Mouse (Mus musculus): ENCODE results near the gene Dnajc28. TPM values are rescaled to one million over a fixed set of nuclear protein-coding genes. Genes with fewer than 3 reads are reported as not detected.

Gene Dnajc28
- total RNA-seq, 2 experiments from 2014 or later, result 16.0 to 16.7 TPM

DNA sequence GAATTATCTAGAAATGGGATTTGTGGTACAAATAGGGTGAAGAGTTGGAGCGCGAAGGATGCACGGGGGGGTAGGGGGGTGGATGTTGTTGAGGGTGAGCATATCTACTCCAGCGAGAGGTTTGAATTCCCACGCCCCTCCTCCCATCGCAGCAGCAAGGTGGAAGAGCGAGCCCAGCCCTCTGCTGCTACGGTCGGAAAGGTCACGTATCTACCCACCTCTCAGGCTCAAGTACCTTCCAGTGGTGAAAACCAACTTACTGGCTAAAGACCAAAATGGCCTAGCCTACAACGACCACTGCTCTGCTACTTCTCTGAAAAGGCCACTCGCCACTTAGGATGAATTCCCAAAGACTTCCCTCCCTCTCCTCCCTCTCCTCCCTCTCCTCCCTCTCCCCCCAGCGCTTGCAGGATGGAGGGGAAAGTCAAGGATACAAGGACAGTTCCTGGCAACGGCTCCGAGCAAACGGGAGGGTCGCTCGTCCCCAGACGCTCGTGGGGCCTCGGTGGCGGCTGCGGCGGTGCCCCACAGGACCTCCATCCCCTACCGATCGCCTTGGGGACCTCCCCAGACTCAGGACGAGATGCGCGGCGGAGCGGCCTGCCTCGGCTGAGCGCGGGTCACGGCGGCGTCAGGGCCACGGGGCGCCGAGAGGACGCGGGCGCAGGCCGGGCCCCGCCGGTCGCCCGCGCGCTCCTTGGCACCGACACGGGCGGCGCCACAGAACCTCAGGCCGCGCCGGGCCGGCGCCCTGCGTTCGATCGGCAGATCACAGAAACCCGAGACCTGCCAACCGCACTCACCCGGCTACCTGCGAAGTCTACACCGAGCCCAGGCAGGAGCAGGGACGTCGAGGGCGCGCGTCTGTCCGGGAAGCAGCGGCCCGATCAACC is 21.8 kb downstream of the Dnajc28 start:
- DNase-seq, result no peak
- intact Hi-C loops (cut with DNase I), result no loop called here

DNA sequence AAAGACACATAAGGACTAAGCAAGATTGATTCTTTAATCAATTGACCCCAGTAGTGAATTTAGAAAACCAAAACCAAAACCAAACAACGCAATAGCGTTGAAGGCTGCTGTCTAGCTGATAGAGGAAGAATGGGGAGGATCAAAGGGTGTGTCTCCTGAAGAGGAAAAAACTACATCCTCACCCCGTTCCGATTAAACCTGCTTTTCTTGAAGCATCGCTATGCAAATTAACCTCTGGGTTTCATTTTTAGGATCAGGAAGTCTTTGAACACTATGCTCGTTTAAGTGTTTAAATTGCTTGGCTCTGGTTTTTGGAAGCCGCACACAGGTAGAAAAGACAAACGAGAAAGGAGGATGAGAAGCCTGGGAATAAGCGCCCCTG is 22.4 kb downstream of the Dnajc28 start:
- no peak for DNase-seq
- intact Hi-C loops (cut with DNase I), result no loop called here

DNA sequence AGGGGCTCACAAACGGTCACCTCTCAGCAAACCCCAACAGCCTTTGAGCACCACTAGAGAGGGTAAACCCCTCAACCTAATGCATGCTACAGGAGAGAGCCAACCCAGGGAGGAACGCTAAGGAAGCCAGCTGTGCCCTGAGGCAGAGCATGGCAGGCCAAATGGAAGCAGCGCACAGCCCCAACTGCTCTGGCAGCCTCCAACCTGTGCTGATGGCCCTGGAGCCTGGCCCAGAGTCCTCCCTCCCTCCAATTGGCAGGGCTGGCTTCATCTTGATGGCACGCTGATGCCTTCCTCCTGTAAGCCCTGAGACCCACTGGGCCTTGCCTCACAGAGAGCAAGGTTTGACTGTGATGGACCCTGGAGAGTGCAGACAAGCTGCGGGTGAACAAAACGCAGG is 23.8 kb downstream of the Dnajc28 start:
- intact Hi-C loops (cut with DNase I), result no loop called here
- peak; percentile 42 to 52 for DNase-seq

DNA sequence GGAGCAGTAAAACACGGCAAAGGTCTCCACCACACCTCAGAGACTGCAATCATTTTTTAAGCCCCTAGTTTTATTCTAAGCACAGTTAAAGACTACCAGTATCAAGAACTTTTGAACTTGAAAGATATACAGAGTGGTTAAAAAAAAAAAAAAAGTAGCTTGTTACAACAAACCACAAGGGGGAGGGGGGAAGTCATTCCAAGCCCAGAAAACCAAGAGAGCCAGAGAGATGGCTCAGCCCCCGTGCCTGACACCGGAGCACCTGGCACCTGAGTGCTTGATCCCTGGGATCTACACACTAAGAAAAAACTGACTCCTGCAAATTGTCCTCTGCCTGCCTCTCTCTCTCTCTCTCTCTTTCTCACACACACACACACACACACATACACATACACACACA is 25.6 kb downstream of the Dnajc28 start:
- no peak for DNase-seq
- intact Hi-C loops (cut with DNase I), result no loop called here

DNA sequence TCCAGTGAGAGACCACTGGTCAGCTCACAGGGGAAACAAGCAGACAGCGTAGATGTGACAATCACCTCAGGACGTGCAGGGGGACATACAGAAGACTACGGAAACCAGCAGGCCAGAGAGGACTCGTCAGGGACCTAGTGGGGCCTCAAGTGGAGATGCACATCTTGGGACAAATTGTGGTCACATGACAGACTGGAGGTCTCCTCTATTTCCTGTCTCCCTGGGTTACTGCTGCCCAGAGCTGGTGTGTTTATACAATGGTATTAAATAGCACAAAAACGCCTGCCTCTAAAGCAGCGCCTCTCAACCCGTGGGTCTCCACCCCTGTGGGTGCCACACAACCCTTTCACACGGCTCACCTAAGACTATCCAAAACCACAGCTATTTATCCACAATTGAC is 26.7 kb downstream of the Dnajc28 start:
- DNase-seq, result no peak
- intact Hi-C loops (cut with DNase I), result no loop called here

DNA sequence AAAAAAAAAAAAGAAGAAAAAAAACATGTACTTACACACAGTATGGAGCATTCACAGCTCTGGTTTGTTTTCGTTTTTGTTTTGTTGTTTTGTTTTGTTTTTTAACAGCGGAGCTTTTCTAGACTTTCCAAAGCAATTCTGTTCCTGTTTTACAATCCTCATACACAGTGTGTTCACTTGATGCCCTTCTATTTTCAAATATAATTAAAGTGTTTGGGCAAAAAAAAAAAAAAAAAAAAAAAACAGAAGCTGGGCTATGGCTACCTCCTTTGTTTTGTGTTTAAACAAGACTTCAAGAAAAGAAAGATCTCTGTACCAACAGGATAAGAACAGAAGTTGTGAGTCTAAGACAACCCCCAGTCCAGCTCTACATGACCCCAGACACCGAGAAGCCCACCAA is 30.1 kb downstream of the Dnajc28 start:
- no peak for DNase-seq
- intact Hi-C loops (cut with DNase I), result no loop called here

DNA sequence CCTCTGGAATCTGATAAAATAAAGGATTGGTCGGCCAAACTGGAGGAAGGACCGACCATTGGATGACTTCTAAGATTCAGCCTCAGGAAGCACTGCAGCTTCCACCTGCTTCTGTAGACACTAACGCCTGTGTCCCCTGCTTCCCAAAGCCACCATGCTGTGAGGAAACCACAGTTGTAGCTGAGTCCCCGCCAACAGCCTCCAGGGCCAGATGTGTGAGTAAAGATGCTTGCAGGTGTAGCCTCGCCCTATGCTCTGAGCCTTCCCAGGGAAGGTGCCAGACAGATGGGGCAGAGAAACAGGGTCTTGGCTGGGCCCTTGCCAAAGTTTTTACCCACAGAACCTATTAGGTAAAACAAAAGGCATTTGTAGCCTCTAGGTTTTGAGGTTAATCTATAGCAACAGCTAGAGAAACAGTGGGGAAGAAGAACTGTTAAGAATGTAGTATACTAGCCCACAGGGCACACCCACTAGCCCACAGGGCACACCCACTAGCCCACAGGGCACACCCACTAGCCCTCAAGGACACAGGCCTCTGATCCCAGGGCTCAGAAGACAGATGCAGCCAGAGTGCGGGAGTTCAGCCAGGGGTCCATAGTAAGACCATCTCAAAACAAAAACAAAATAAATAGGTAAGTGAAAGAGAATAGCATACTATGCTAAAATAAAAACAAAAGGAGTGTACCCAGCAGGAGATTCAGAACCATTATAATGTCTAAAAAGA is 30.9 kb downstream of the Dnajc28 start:
- intact Hi-C loops (cut with DNase I), result no loop called here
- no peak for DNase-seq

DNA sequence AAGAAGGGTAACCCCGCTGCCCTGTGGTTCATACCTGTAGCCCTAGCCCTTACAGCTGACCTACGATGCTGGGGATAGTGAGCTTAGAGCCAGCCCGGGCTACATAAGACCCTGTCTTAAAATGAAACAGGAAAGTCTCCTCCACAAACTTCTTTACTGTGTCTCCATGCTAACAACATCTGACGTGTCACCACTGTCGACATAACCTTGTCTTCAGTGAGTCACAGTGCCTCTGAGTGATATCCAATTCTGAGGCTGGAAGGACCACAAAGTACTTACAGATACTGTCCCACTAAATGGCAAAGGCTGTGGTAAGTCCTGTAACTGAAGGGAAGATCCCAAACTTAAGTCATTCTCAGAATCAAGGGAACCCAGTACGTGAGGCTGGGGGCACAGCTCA is 32.6 kb downstream of the Dnajc28 start:
- no peak for DNase-seq
- intact Hi-C loops (cut with DNase I), result no loop called here

DNA sequence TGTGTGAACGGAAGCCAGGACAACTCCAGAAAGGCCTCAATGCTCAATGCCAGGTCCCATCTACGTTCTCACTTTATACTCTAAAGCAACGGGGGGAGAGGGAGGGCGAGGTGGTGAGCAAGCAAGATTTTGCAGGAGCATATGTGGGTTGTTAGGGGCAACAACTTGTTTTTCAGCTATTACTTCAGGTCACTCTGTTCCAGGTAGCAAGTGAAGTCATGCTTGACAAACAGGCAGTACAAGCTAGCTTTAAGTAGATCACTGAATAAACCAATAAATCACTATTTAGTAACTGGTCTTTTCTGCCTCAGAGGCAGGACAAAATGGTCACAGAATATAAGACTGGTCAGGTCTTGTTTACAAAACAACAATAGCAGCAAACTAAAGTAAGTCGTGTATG is 33.2 kb downstream of the Dnajc28 start:
- DNase-seq, result no peak
- intact Hi-C loops (cut with DNase I), result no loop called here

DNA sequence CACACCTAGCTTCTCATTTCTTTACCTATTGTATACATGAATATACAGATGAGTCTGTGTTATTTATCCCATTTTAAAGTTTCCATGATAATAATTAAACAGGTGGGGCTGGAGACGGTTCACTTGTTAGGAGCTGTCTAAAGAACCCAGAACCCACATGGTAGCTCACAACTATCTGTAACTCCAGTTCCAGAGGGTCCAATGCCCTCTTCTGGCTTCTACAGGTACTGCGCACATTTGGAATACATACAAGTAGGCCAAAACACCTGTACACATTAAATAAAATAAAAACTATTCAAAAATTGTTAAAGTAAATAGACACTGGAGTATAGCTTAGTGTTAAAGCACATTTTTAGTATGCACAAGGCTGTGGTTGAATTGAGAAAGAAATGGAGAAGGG is 36.5 kb downstream of the Dnajc28 start:
- peak; percentile 26 to 57 for DNase-seq
- intact Hi-C loops (cut with DNase I), result no loop called here

DNA sequence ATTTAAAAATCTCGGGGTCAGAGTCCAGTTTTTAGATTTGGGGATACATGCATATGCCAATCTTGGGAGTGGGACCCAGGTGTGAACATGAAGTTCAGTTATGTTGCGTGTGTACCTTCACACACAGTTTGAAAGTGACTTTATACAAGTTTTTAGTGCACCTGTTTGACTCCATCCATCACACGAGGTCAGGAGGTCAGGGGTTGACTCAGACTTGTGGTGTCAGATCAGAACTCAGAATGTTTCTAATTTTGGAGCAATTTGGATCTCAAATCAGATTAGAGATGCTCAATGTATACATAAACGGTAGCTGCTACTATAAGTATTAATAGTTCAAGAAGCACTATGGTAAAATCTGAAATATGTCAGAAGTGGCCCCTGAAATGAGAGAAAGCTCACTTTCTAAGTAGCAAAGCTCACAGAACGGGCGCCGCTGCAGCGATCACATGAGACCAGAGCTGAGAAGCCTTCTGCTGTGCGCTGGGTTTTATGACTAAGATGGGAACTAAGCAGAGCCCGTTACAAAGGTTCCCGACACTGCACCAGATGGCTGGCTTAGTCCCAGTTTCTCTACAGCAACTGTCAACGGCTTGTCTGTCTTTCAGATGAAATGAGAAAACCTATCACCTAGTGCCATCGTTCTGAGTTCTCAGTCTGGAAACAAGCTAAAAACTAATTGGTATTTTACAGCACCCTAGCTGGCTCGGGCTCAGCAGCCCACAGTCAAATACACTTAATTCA is 39.7 kb downstream of the Dnajc28 start:
- no peak for DNase-seq
- intact Hi-C loops (cut with DNase I), result no loop called here

DNA sequence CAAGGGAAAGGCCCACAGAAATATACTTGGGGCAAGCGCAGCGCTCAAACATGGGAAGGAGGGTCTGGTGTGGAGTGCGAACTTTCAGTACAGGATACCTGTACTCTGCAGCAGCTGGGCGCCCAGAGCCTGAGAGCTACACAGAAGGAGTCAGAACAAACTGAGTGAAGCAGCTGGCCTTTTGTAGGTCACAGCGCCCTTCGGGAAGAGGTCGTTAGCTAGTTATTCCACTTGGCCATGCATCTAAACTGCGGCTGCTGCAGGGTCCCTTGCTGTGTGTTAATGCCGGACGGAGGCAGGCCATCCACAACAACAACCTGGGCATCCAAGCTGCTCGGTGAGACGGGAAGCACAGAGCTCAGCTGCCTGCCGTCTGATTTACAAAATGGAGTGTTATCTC is 43.7 kb downstream of the Dnajc28 start:
- DNase-seq, result no peak

DNA sequence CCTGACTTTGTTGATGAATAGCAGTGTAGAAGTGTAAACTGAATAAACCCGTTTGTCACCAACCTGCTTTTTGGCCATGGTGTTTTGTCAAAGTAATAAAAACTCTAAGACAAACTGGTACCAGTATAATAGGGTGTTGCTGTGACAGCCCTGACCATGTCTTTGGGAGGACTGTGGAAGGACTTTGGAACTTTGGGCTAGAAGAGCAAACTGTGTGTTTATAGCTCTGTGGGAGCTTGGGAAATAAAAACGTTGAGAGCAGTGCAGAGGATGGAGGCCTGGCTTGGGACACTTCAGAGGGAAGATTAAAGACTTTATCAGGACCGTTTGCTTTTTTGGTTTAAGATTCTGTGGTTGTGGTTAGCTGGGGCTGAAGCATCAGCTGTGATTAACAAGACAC is 47.7 kb downstream of the Dnajc28 start:
- intact Hi-C loops (cut with DNase I), result no loop called here
- DNase-seq, result no peak

More for the DNA sequence above, 43.7 kb downstream of the Dnajc28 start:
- intact Hi-C loops (cut with DNase I), result no loop called here

DNA sequence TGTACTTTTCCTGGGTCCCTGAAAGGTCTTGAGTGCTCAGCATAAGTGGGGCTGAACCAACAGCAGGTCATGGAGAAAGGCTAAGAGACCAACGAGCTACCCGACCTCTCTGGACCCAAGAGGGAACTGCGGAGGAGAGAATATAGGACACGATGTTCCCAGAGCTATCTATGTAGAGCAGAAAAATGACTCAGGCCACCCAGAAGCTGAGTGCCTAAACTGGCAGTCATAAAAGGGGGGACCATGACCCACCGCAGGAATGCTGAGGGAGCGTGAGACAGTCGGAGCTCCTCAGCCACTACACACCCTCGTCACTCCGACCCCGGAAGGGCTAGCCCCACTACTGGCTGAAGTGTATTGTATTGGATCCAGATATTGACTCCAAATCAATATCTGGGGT is 49.9 kb downstream of the Dnajc28 start:
- intact Hi-C loops (cut with DNase I), result no loop called here
- no peak for DNase-seq

DNA sequence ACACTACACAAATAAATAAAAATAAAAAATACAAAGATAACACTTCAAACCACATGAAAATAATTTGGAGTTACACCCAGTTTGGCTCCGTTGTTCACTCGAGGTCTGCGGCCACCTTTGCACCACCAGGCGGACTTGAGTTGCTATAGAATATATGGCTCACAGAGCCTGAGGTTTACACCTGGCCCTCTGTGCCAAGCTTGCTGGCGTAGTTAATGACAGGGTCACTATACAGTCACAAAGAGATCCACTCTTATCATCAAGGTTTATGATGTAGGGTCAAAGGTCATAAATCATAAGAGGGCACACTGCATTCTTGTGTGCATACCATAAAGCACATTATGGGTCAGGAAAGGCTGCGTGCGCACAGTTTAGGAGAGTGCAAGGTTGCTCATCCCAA is 52.8 kb downstream of the Dnajc28 start:
- DNase-seq, result no peak
- intact Hi-C loops (cut with DNase I), result no loop called here

DNA sequence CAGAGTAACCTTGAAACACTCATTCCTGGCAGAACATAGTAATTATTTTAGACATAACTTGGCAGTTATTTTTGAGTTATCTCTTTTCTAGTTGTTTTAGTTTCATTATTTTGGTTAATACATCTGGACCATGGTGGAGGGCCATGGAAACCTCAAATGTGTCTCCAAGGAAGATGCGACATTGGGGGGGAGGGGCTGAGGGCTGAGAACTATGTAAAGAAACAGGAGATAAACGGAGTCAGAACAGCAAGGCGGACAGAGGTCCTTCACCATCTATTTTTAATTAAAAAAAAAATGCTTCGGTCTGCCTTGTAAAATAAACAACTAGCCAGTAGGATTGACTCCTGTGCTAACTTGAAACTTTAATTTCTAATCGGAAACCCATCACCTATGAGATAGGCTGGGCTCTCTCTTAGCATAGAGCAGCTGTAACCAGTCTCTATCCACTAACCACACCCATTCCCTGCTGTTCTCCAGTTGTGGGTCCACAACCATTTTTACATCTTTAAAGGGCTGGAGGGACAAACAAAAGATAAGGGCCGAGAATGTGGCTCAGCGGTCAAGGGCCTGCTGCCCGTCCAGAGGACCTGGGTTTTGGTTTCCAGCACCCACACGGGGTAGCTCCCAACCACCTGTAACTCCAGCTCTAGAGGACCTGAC is 53.4 kb downstream of the Dnajc28 start:
- intact Hi-C loops (cut with DNase I), result no loop called here
- no peak for DNase-seq

DNA sequence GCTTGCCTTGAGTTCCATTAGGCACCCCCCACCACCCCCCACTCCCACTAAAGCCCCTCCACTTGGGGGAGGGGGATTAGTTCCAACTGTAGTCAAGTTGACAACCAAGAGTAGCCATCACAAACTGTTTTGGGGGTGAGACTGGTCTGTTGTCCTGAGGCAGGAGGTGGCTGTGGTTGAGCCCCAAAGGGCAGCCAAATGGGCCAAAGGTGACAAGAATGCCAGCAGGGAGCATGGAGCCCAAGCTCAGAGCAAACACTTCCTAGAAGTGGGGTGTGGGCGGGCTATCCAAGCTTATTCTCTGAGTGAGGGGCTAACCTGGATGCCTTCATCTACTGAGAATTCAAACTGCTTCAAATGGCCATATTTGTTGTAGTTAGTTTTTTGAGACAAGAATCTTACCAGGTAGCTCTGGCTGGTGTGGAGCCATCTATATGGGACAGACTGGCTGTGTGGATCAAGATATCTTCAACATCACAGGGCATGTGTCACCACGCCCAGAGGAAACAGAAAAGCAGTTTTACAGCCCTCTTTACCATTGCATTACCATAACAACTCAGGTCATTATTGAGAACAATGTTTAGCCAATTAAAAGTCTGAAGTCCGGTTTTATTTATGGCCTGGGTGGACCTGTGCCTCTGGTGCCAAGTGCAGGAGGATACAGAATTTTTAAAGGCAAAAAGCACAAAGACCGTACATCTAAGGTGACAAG is 54.1 kb downstream of the Dnajc28 start:
- peak in 1 of 2 experiments; percentile 34 for DNase-seq
- intact Hi-C loops (cut with DNase I), result no loop called here

Measured in heart, postnatal 14 days (tissue).